Mouse (Mus musculus) cerebellum, adult 2 months (tissue): ENCODE results near the gene Pbld1.

Source experiments
- CTCF ChIP-seq: fragments of 200-500 bp; IDR thresholded peaks from 2 replicates; pipeline ENCODE4 v1.5.1; 2011; ENCODE audit warnings: low read depth, mild to moderate bottlenecking, control low read depth, low read length, moderate library complexity, borderline replicate concordance; ENCODE audit not compliant: insufficient read depth
- POLR2A ChIP-seq: fragments of 200-500 bp; IDR thresholded peaks from 2 replicates; pipeline ENCODE4 v1.6.1; 2011; ENCODE audit warnings: low read length, control low read depth, borderline replicate concordance; ENCODE audit not compliant: insufficient read depth

DNA sequence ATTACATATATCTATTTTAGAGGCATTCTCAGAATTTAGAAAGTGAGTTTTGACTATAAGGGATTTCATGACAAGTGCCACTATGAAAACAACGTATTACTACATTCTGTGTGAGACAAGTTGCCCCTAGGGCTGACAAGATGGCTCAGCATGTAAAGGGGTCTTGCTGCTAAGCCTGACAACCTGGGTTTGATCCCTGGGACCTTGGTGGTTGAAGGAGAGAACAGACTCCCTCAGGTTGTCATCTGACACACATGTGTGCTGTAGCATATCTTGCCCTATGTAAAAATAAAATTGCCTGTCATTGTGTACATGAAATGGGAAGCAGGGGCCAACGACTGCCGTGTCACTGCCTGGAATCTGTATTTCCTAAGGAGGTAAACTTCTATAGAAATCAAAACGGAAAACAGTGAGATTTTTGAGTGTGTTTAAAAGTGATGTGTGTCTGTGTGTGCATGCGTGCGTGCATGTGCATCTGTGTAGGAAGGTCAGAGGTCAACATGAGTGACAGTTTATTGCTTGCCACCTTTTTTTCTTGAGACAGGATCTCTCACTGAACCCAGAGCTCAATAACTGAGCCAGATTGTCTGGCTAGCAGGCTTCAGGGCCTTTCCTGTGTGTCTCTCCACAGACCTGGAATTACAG lies 53.9 kb downstream of the Pbld1 start:
- no peak for TF ChIP-seq POLR2A
- no peak for TF ChIP-seq CTCF
